Mouse (Mus musculus): ENCODE measurements around the gene Sfxn3. TPM values are rescaled to one million over a fixed set of nuclear protein-coding genes. Genes with fewer than 3 reads are reported as not detected.

The Sfxn3 gene
- polyA plus RNA-seq, 1 experiment from 2014 or later, result 95.9 TPM

- peak overlapping the region; percentile 92 for H3K27ac ChIP-seq (ENCODE audit: low read length)
- H3K27me3 ChIP-seq (ENCODE audit: control insufficient read depth, insufficient read depth, low read depth, low read length), result peaks cover 5% of the 10 kb centered on the region; the same call in 1 of the 2 replicates
- 26% methylated on average over 11 of the region's 11 CpGs for WGBS
- no peaks in the 10 kb centered on the region for H3K9me3 ChIP-seq (replicated peaks; ENCODE audit: control insufficient read depth, low read length, poor library complexity, severe bottlenecking)
- ATAC-seq, result peak; percentile 66
- peaks cover 25% of the 10 kb centered on the region for H3K4me1 ChIP-seq (ENCODE audit: control insufficient read depth, insufficient read depth, low read length)
- peak overlapping the region; percentile 85 for H3K4me2 ChIP-seq (ENCODE audit: low read length)
- H3K9ac ChIP-seq (ENCODE audit: low read depth, low read length), result peak overlapping the region; percentile 72
- H3K36me3 ChIP-seq (ENCODE audit: control insufficient read depth, insufficient read depth, low read length), result peaks cover 6% of the 10 kb centered on the region; the same call in 1 of the 2 replicates
- H3K4me3 ChIP-seq (ENCODE audit: low read depth, low read length), result peak overlapping the region; percentile 59
These were observed 786 bp downstream of the Sfxn3 start for GRCm38 (mm10) chr19:45047935-45048643.

- Histone ChIP-seq H3K36me3 (ENCODE audit: control insufficient read depth, insufficient read depth, low read length) (peaks cover 6% of the 10 kb centered on the region; the same call in 1 of the 2 replicates), H3K4me1 (ENCODE audit: control insufficient read depth, insufficient read depth, low read length) (peaks cover 25% of the 10 kb centered on the region), H3K4me3 (ENCODE audit: low read depth, low read length) (peak overlapping the region; percentile 59), H3K9ac (ENCODE audit: low read depth, low read length) (peak overlapping the region; percentile 72), H3K27me3 (ENCODE audit: control insufficient read depth, insufficient read depth, low read depth, low read length) (peaks cover 5% of the 10 kb centered on the region; the same call in 1 of the 2 replicates), H3K9me3 (replicated peaks; ENCODE audit: control insufficient read depth, low read length, poor library complexity, severe bottlenecking) (no peaks in the 10 kb centered on the region), H3K27ac (ENCODE audit: low read length) (peak overlapping the region; percentile 92), H3K4me2 (ENCODE audit: low read length) (peak overlapping the region; percentile 85)
- no peak for ATAC-seq
- 80% methylated on average over 12 of the region's 12 CpGs for WGBS
These were observed 1.5 kb downstream of the Sfxn3 start for GRCm38 (mm10) chr19:45048644-45049365.

DNA sequence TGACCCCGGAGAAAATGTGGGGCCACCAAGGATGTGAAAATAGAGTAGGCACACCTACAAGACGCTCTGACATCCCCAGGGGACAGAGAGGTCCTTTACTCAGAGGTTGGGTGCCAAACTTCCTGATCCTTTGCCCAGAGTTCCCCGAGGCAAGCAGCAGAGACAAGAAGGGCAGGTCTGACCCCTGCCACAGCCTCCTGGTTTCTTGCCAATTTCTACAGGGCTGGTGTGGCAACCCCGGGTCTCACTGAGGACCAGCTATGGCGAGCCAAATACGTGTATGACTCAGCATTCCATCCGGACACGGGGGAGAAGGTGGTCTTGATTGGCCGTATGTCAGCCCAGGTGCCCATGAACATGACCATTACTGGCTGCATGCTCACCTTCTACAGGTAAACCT, 2.2 kb downstream of the Sfxn3 start:
- Histone ChIP-seq H3K27ac (ENCODE audit: low read length) (no peak overlapping the region), H3K36me3 (ENCODE audit: control insufficient read depth, insufficient read depth, low read length) (peaks cover 6% of the 10 kb centered on the region; the same call in 1 of the 2 replicates), H3K4me2 (ENCODE audit: low read length) (peak overlapping the region; percentile 85; the same call in 1 of the 2 replicates), H3K9me3 (replicated peaks; ENCODE audit: control insufficient read depth, low read length, poor library complexity, severe bottlenecking) (no peaks in the 10 kb centered on the region), H3K27me3 (ENCODE audit: control insufficient read depth, insufficient read depth, low read depth, low read length) (peaks cover 5% of the 10 kb centered on the region; the same call in 1 of the 2 replicates), H3K9ac (ENCODE audit: low read depth, low read length) (0 out of 2 replicates have a peak overlapping the region, but pooled peaks have one; percentile 20), H3K4me3 (ENCODE audit: low read depth, low read length) (no peak overlapping the region), H3K4me1 (ENCODE audit: control insufficient read depth, insufficient read depth, low read length) (peaks cover 25% of the 10 kb centered on the region)
- ATAC-seq, result no peak
- WGBS, result 77% methylated on average over 9 of the region's 9 CpGs

DNA sequence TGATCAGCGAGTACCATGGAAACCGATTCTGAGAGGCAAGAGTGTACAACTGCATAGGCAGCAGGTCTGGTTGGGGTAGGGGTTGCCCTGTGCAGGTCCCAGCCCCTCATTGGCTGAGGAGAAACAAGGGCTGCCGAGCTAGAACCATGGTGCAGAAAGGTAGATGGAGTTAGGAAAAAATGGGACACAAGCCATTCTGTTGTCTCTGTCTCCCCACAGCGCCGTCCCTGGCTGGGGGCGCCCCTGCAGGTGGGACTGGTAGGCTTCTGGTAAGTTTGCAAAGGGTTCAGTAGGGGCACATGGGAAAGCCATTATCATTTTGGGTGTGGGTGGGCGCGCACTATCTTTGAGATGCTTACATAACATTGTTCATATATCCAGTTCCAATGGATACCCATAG, 6.1 kb downstream of the Sfxn3 start:
- Histone ChIP-seq H3K27ac (ENCODE audit: low read length) (no peak overlapping the region), H3K9me3 (replicated peaks; ENCODE audit: control insufficient read depth, low read length, poor library complexity, severe bottlenecking) (no peaks in the 10 kb centered on the region)

GRCm38 (mm10) chr19:45054892-45055690, 7.8 kb downstream of the Sfxn3 start:
- H3K4me2 ChIP-seq (ENCODE audit: low read length), result no peak overlapping the region
- WGBS, result 83% methylated on average over 6 of the region's 6 CpGs
- no peaks in the 10 kb centered on the region for H3K9me3 ChIP-seq (replicated peaks; ENCODE audit: control insufficient read depth, low read length, poor library complexity, severe bottlenecking)
- H3K27me3 ChIP-seq (ENCODE audit: control insufficient read depth, insufficient read depth, low read depth, low read length), result no peaks in the 10 kb centered on the region
- peaks cover 9% of the 10 kb centered on the region for H3K36me3 ChIP-seq (ENCODE audit: control insufficient read depth, insufficient read depth, low read length)
- H3K4me1 ChIP-seq (ENCODE audit: control insufficient read depth, insufficient read depth, low read length), result peaks cover 21% of the 10 kb centered on the region
- no peak for ATAC-seq
- no peak overlapping the region for H3K27ac ChIP-seq (ENCODE audit: low read length)
- no peak overlapping the region for H3K9ac ChIP-seq (ENCODE audit: low read depth, low read length)
- no peak overlapping the region for H3K4me3 ChIP-seq (ENCODE audit: low read depth, low read length)

More for the DNA sequence above, 6.1 kb downstream of the Sfxn3 start:
- H3K9ac ChIP-seq (ENCODE audit: low read depth, low read length), result no peak overlapping the region
- H3K4me2 ChIP-seq (ENCODE audit: low read length), result no peak overlapping the region
- no peak overlapping the region for H3K4me3 ChIP-seq (ENCODE audit: low read depth, low read length)
- no peaks in the 10 kb centered on the region for H3K27me3 ChIP-seq (ENCODE audit: control insufficient read depth, insufficient read depth, low read depth, low read length)
- peaks cover 9% of the 10 kb centered on the region for H3K36me3 ChIP-seq (ENCODE audit: control insufficient read depth, insufficient read depth, low read length)
- peaks cover 32% of the 10 kb centered on the region for H3K4me1 ChIP-seq (ENCODE audit: control insufficient read depth, insufficient read depth, low read length)
- no peak for ATAC-seq
- 87% methylated on average over 8 of the region's 8 CpGs for WGBS

DNA sequence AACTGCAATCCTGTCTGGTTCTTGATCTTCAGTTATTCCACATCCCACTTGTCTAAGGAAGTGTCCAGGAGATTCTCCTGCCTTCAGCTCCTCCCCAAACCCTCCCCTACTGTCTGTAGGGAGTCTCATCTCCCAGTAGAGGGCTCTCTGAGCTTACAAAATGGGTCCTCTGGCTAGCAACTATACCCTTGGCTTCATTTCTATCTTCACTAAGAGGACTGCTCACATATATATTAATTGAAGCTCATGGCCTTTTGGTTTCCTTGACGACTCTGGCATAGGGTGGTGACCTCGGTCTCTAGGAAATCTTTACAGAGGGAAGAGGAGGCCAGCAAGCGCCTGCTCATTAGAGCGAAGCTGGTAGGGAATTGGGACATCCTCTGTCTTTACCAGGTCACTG, 9.1 kb downstream of the Sfxn3 start:
- peaks cover 5% of the 10 kb centered on the region for H3K36me3 ChIP-seq (ENCODE audit: control insufficient read depth, insufficient read depth, low read length)
- no peak overlapping the region for H3K4me2 ChIP-seq (ENCODE audit: low read length)
- 35% methylated on average over 4 of the region's 4 CpGs for WGBS
- no peak for ATAC-seq
- H3K27ac ChIP-seq (ENCODE audit: low read length), result peak overlapping the region; percentile 54
- H3K9ac ChIP-seq (ENCODE audit: low read depth, low read length), result no peak overlapping the region
- peaks cover 21% of the 10 kb centered on the region for H3K4me1 ChIP-seq (ENCODE audit: control insufficient read depth, insufficient read depth, low read length)
- H3K27me3 ChIP-seq (ENCODE audit: control insufficient read depth, insufficient read depth, low read depth, low read length), result no peaks in the 10 kb centered on the region
- no peaks in the 10 kb centered on the region for H3K9me3 ChIP-seq (replicated peaks; ENCODE audit: control insufficient read depth, low read length, poor library complexity, severe bottlenecking)
- H3K4me3 ChIP-seq (ENCODE audit: low read depth, low read length), result no peak overlapping the region

GRCm38 (mm10) chr19:45056908-45057698, 9.8 kb downstream of the Sfxn3 start:
- WGBS, result 83% methylated on average over 7 of the region's 7 CpGs
- no peak overlapping the region for H3K4me3 ChIP-seq (ENCODE audit: low read depth, low read length)
- H3K27me3 ChIP-seq (ENCODE audit: control insufficient read depth, insufficient read depth, low read depth, low read length), result no peaks in the 10 kb centered on the region
- no peaks in the 10 kb centered on the region for H3K9me3 ChIP-seq (replicated peaks; ENCODE audit: control insufficient read depth, low read length, poor library complexity, severe bottlenecking)
- peak overlapping the region; percentile 63; the same call in 1 of the 2 replicates for H3K9ac ChIP-seq (ENCODE audit: low read depth, low read length)
- H3K4me2 ChIP-seq (ENCODE audit: low read length), result peak overlapping the region; percentile 68
- H3K27ac ChIP-seq (ENCODE audit: low read length), result peak overlapping the region; percentile 95
- ATAC-seq, result no peak
- peaks cover 2% of the 10 kb centered on the region for H3K36me3 ChIP-seq (ENCODE audit: control insufficient read depth, insufficient read depth, low read length)
- H3K4me1 ChIP-seq (ENCODE audit: control insufficient read depth, insufficient read depth, low read length), result peaks cover 21% of the 10 kb centered on the region

- Histone ChIP-seq H3K9ac (ENCODE audit: low read depth, low read length) (peak overlapping the region; percentile 63), H3K4me1 (ENCODE audit: control insufficient read depth, insufficient read depth, low read length) (peaks cover 21% of the 10 kb centered on the region), H3K36me3 (ENCODE audit: control insufficient read depth, insufficient read depth, low read length) (peaks cover 2% of the 10 kb centered on the region), H3K4me2 (ENCODE audit: low read length) (peak overlapping the region; percentile 68), H3K9me3 (replicated peaks; ENCODE audit: control insufficient read depth, low read length, poor library complexity, severe bottlenecking) (no peaks in the 10 kb centered on the region), H3K4me3 (ENCODE audit: low read depth, low read length) (peak overlapping the region; percentile 56), H3K27me3 (ENCODE audit: control insufficient read depth, insufficient read depth, low read depth, low read length) (no peaks in the 10 kb centered on the region), H3K27ac (ENCODE audit: low read length) (peak overlapping the region; percentile 95)
- ATAC-seq, result no peak
- 44% methylated on average over 7 of the region's 7 CpGs for WGBS
These were observed 10.4 kb downstream of the Sfxn3 start for GRCm38 (mm10) chr19:45057724-45058112.
